Mouse (Mus musculus) c-Kit-negative CD71-positive TER-119-positive erythroid progenitor cells, embryonic 14.5 days (primary cell): ENCODE measurements around the gene Mmp9.

Experiments used
- DNase-seq: peaks from one replicate; pipeline ENCODE4 v3.0.0-alpha.2; 2013; ENCODE audit warnings: low read depth, low spot score

Mmp9 gene

GRCm38 (mm10) chr2:164991808-164992207 lies 51.2 kb downstream of the Mmp9 start:
- no peak for DNase-seq

GRCm38 (mm10) chr2:164994156-164994555 lies 53.6 kb downstream of the Mmp9 start:
- no peak for DNase-seq

- DNase-seq, result no peak
These were observed 54.3 kb downstream of the Mmp9 start for GRCm38 (mm10) chr2:164994659-164995428.

GRCm38 (mm10) chr2:164995976-164996375 lies 55.4 kb downstream of the Mmp9 start:
- DNase-seq, result no peak

- DNase-seq, result no peak
These were observed 56.5 kb downstream of the Mmp9 start for GRCm38 (mm10) chr2:164996848-164997720.

- DNase-seq, result no peak
These were observed 57.3 kb downstream of the Mmp9 start for GRCm38 (mm10) chr2:164997721-164998428.

GRCm38 (mm10) chr2:165001958-165002357 lies 61.4 kb downstream of the Mmp9 start:
- DNase-seq, result no peak

- DNase-seq, result no peak
These were observed 62.5 kb downstream of the Mmp9 start for GRCm38 (mm10) chr2:165003108-165003507.

- no peak for DNase-seq
These were observed 63.7 kb downstream of the Mmp9 start for GRCm38 (mm10) chr2:165004237-165004636.
